Mouse (Mus musculus): ENCODE measurements at regions not wholly inside any gene's neighbourhood (a gene's known extent, or its start where the extent isn't known, plus 50 kb on each side); places are given as distances from the start of the nearest gene placed in this dataset.

DNA sequence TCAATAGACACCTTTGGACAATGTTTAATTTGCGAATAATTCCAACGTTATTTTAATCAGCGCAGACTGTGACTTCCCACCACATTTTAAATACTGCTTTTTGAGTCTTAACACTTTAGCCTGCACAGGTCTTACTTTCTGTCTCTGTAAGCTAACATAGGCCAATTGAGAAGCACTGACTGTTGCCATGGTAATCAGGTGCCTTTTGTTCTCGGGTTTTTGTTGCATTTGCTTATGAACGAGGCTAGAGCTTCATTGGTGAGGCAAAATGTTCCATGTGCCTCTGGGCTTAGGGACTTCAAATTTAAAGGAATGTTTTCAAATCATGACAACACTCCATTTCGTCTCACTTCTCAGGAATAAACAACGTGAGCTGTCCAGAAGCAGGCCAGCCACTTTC lies 269.7 kb downstream of the Pdcd6ip start:
- WGBS = 50% methylated on average over 7 of the region's 7 CpGs
- no peak overlapping the region for H3K4me3 ChIP-seq (ENCODE audit: low read length)
- no peak for ATAC-seq (ENCODE audit: low read depth)

DNA sequence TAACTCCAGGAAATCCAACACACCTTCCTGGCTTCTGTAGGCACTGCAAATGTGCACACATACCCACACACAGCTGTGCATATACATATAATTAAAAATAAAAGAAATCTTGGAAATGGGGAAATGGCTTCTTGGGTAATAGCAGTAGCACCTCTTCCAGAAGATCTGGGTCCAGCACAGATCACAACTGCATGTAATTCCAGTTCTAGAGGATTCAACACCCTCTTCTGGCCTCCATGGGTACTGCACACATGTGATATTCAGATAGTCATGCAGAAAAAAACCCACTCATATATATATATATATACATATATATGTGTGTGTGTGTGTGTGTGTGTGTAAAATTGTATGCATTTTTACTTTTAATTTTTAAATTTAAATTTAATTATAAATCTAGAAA lies 272.1 kb downstream of the Pdcd6ip start:
- Histone ChIP-seq H3K36me3 (ENCODE audit: control insufficient read depth, insufficient read depth, low read length) (no peaks in the 10 kb centered on the region), H3K27me3 (ENCODE audit: control insufficient read depth, insufficient read depth, low read depth, low read length) (no peaks in the 10 kb centered on the region), H3K9ac (ENCODE audit: low read length) (no peak overlapping the region), H3K4me3 (ENCODE audit: low read length) (no peak overlapping the region), H3K27ac (ENCODE audit: low read length) (no peak overlapping the region), H3K4me2 (ENCODE audit: low read depth, low read length) (no peak overlapping the region), H3K9me3 (ENCODE audit: control insufficient read depth, low read length) (no peaks in the 10 kb centered on the region), H3K4me1 (replicated peaks; ENCODE audit: control insufficient read depth, insufficient read depth, low read length) (no peaks in the 10 kb centered on the region)
- no peak for ATAC-seq (ENCODE audit: low read depth)

More for the DNA sequence above, 269.7 kb downstream of the Pdcd6ip start:
- no peak overlapping the region for H3K9ac ChIP-seq (ENCODE audit: low read length)
- H3K27me3 ChIP-seq (ENCODE audit: control insufficient read depth, insufficient read depth, low read depth, low read length) = no peaks in the 10 kb centered on the region
- no peaks in the 10 kb centered on the region for H3K9me3 ChIP-seq (ENCODE audit: control insufficient read depth, low read length)
- H3K4me2 ChIP-seq (ENCODE audit: low read depth, low read length) = no peak overlapping the region
- no peaks in the 10 kb centered on the region for H3K36me3 ChIP-seq (ENCODE audit: control insufficient read depth, insufficient read depth, low read length)
- no peaks in the 10 kb centered on the region for H3K4me1 ChIP-seq (replicated peaks; ENCODE audit: control insufficient read depth, insufficient read depth, low read length)
- no peak overlapping the region for H3K27ac ChIP-seq (ENCODE audit: low read length)

DNA sequence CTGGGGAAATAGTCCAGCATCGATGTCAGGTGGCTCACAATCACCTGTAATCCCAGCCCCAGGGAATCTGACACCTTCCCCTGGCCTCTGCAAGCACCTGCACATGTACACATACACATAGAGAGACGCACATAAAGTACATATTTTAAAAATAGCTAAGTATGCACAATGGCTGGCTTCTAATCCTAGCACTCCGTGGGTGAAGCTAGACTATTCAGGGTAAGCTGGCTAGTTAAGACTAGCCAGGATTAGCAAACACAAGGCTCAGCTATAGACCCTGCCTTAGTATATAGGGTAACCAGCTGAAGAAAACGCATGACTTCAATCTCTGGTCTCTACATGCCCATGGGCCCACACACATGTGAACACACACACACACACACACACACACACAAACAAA lies 274.6 kb downstream of the Pdcd6ip start:
- no peak overlapping the region for H3K4me3 ChIP-seq (ENCODE audit: low read length)
- no peak overlapping the region for H3K4me2 ChIP-seq (ENCODE audit: low read depth, low read length)
- H3K36me3 ChIP-seq (ENCODE audit: control insufficient read depth, insufficient read depth, low read length) = no peaks in the 10 kb centered on the region
- H3K9ac ChIP-seq (ENCODE audit: low read length) = no peak overlapping the region
- H3K4me1 ChIP-seq (replicated peaks; ENCODE audit: control insufficient read depth, insufficient read depth, low read length) = no peaks in the 10 kb centered on the region
- no peak overlapping the region for H3K27ac ChIP-seq (ENCODE audit: low read length)
- no peaks in the 10 kb centered on the region for H3K9me3 ChIP-seq (ENCODE audit: control insufficient read depth, low read length)
- no peak for ATAC-seq (ENCODE audit: low read depth)
- 62% methylated on average over 4 of the region's 4 CpGs for WGBS
- H3K27me3 ChIP-seq (ENCODE audit: control insufficient read depth, insufficient read depth, low read depth, low read length) = no peaks in the 10 kb centered on the region

- Histone ChIP-seq H3K4me2 (ENCODE audit: low read depth, low read length) (no peak overlapping the region), H3K9ac (ENCODE audit: low read length) (no peak overlapping the region), H3K9me3 (ENCODE audit: control insufficient read depth, low read length) (no peaks in the 10 kb centered on the region), H3K4me1 (replicated peaks; ENCODE audit: control insufficient read depth, insufficient read depth, low read length) (no peaks in the 10 kb centered on the region), H3K36me3 (ENCODE audit: control insufficient read depth, insufficient read depth, low read length) (no peaks in the 10 kb centered on the region), H3K27me3 (ENCODE audit: control insufficient read depth, insufficient read depth, low read depth, low read length) (no peaks in the 10 kb centered on the region), H3K27ac (ENCODE audit: low read length) (no peak overlapping the region), H3K4me3 (ENCODE audit: low read length) (no peak overlapping the region)
- no peak for ATAC-seq (ENCODE audit: low read depth)
- WGBS = 72% methylated on average over 9 of the region's 9 CpGs
Measured at GRCm38 (mm10) chr9:113432601-113433179, 275.4 kb downstream of the Pdcd6ip start.

- Histone ChIP-seq H3K9ac (ENCODE audit: low read length) (no peak overlapping the region), H3K4me3 (ENCODE audit: low read length) (no peak overlapping the region), H3K27me3 (ENCODE audit: control insufficient read depth, insufficient read depth, low read depth, low read length) (no peaks in the 10 kb centered on the region), H3K9me3 (ENCODE audit: control insufficient read depth, low read length) (no peaks in the 10 kb centered on the region), H3K27ac (ENCODE audit: low read length) (no peak overlapping the region), H3K36me3 (ENCODE audit: control insufficient read depth, insufficient read depth, low read length) (no peaks in the 10 kb centered on the region), H3K4me2 (ENCODE audit: low read depth, low read length) (no peak overlapping the region), H3K4me1 (replicated peaks; ENCODE audit: control insufficient read depth, insufficient read depth, low read length) (no peaks in the 10 kb centered on the region)
- 61% methylated on average over 4 of the region's 4 CpGs for WGBS
- ATAC-seq (ENCODE audit: low read depth) = no peak
Measured at GRCm38 (mm10) chr9:113430411-113430810, 277.6 kb downstream of the Pdcd6ip start.

DNA sequence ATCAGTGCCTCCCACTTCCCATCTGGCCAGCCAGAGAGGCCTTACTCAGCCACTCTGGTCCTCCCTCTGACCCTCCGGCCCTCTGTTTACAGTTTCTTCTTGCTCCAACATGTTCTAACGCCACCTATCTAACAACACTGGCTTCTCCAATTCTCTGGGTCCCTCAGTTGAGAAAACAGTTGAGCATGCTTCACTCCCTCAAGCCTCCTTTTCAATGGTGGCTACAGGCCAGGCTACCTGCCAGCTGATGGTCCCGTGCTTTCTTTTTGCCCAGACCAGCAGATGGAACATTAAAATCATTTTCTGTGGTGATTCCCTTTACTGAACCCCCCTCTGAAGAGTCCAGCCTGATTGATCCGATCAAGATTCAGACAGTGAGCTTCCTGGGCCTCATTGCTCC lies 280.8 kb downstream of the Pdcd6ip start:
- H3K4me1 ChIP-seq (replicated peaks; ENCODE audit: control insufficient read depth, insufficient read depth, low read length) = no peaks in the 10 kb centered on the region
- no peak overlapping the region for H3K27ac ChIP-seq (ENCODE audit: low read length)
- no peak overlapping the region for H3K4me2 ChIP-seq (ENCODE audit: low read depth, low read length)
- H3K27me3 ChIP-seq (ENCODE audit: control insufficient read depth, insufficient read depth, low read depth, low read length) = no peaks in the 10 kb centered on the region
- no peaks in the 10 kb centered on the region for H3K9me3 ChIP-seq (ENCODE audit: control insufficient read depth, low read length)
- no peak overlapping the region for H3K4me3 ChIP-seq (ENCODE audit: low read length)
- WGBS = 73% methylated on average over 4 of the region's 4 CpGs
- no peak overlapping the region for H3K9ac ChIP-seq (ENCODE audit: low read length)
- no peaks in the 10 kb centered on the region for H3K36me3 ChIP-seq (ENCODE audit: control insufficient read depth, insufficient read depth, low read length)
- ATAC-seq (ENCODE audit: low read depth) = no peak

DNA sequence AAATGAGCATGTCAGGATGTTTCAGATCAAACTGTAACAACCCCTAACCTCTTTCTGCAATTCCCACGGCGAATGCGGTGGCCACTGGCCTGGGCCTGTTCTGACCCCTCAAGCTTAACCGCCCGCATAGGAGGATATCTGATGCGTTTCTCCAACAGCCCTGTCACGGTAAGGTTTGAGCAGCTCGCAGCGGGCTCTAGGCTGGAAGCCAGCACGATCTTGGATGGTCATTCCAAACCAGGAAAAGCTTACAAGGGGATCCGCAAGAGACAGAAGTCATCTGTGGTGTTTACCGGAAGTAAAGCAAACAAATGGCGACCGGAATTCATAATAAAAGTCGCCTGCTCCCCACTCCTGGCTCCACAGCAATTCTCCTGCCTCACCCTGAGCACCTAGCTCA lies 281.7 kb downstream of the Pdcd6ip start:
- no peak overlapping the region for H3K4me3 ChIP-seq (ENCODE audit: low read length)
- H3K36me3 ChIP-seq (ENCODE audit: control insufficient read depth, insufficient read depth, low read length) = no peaks in the 10 kb centered on the region
- no peak overlapping the region for H3K27ac ChIP-seq (ENCODE audit: low read length)
- H3K9ac ChIP-seq (ENCODE audit: low read length) = no peak overlapping the region
- H3K4me1 ChIP-seq (replicated peaks; ENCODE audit: control insufficient read depth, insufficient read depth, low read length) = no peaks in the 10 kb centered on the region
- H3K4me2 ChIP-seq (ENCODE audit: low read depth, low read length) = no peak overlapping the region
- 77% methylated on average over 15 of the region's 15 CpGs for WGBS
- H3K27me3 ChIP-seq (ENCODE audit: control insufficient read depth, insufficient read depth, low read depth, low read length) = no peaks in the 10 kb centered on the region
- no peaks in the 10 kb centered on the region for H3K9me3 ChIP-seq (ENCODE audit: control insufficient read depth, low read length)
- ATAC-seq (ENCODE audit: low read depth) = no peak

- no peaks in the 10 kb centered on the region for H3K9me3 ChIP-seq (ENCODE audit: control insufficient read depth, low read length)
- H3K27ac ChIP-seq (ENCODE audit: low read length) = no peak overlapping the region
- H3K4me1 ChIP-seq (replicated peaks; ENCODE audit: control insufficient read depth, insufficient read depth, low read length) = no peaks in the 10 kb centered on the region
- no peak for ATAC-seq (ENCODE audit: low read depth)
- no peak overlapping the region for H3K4me3 ChIP-seq (ENCODE audit: low read length)
- no peaks in the 10 kb centered on the region for H3K36me3 ChIP-seq (ENCODE audit: control insufficient read depth, insufficient read depth, low read length)
- no peak overlapping the region for H3K9ac ChIP-seq (ENCODE audit: low read length)
- no peaks in the 10 kb centered on the region for H3K27me3 ChIP-seq (ENCODE audit: control insufficient read depth, insufficient read depth, low read depth, low read length)
- no peak overlapping the region for H3K4me2 ChIP-seq (ENCODE audit: low read depth, low read length)
Measured at GRCm38 (mm10) chr9:113421645-113422044, 286.4 kb downstream of the Pdcd6ip start.

GRCm38 (mm10) chr9:113421121-113421520 lies 286.9 kb downstream of the Pdcd6ip start:
- H3K9ac ChIP-seq (ENCODE audit: low read length) = no peak overlapping the region
- no peaks in the 10 kb centered on the region for H3K36me3 ChIP-seq (ENCODE audit: control insufficient read depth, insufficient read depth, low read length)
- no peak overlapping the region for H3K4me2 ChIP-seq (ENCODE audit: low read depth, low read length)
- no peaks in the 10 kb centered on the region for H3K9me3 ChIP-seq (ENCODE audit: control insufficient read depth, low read length)
- H3K4me1 ChIP-seq (replicated peaks; ENCODE audit: control insufficient read depth, insufficient read depth, low read length) = no peaks in the 10 kb centered on the region
- no peak overlapping the region for H3K4me3 ChIP-seq (ENCODE audit: low read length)
- WGBS = 92% methylated on average over 7 of the region's 7 CpGs
- H3K27ac ChIP-seq (ENCODE audit: low read length) = no peak overlapping the region
- no peaks in the 10 kb centered on the region for H3K27me3 ChIP-seq (ENCODE audit: control insufficient read depth, insufficient read depth, low read depth, low read length)
- ATAC-seq (ENCODE audit: low read depth) = no peak

- Histone ChIP-seq H3K4me1 (replicated peaks; ENCODE audit: control insufficient read depth, insufficient read depth, low read length) (no peaks in the 10 kb centered on the region), H3K27ac (ENCODE audit: low read length) (no peak overlapping the region), H3K9me3 (ENCODE audit: control insufficient read depth, low read length) (no peaks in the 10 kb centered on the region), H3K4me3 (ENCODE audit: low read length) (no peak overlapping the region), H3K27me3 (ENCODE audit: control insufficient read depth, insufficient read depth, low read depth, low read length) (no peaks in the 10 kb centered on the region), H3K9ac (ENCODE audit: low read length) (no peak overlapping the region), H3K4me2 (ENCODE audit: low read depth, low read length) (no peak overlapping the region), H3K36me3 (ENCODE audit: control insufficient read depth, insufficient read depth, low read length) (no peaks in the 10 kb centered on the region)
- no peak for ATAC-seq (ENCODE audit: low read depth)
- 80% methylated on average over 1 of the region's 1 CpGs for WGBS
Measured at GRCm38 (mm10) chr9:113419801-113420200, 288.3 kb downstream of the Pdcd6ip start.
